Mouse (Mus musculus) layer of hippocampus, adult 18-20 months (tissue): Measurements from ENCODE around the gene Fez1. TPM values are rescaled to one million over a fixed set of nuclear protein-coding genes. Genes with fewer than 3 reads are reported as not detected.

ENCODE experiments used
- DNase-seq, 2 experiments: peaks; one replicate each; pipeline ENCODE4 v3.0.0; 2022; ENCODE audit warnings: low spot score in 2 of 2
- total RNA-seq, 2 experiments: library from RNA; stranded (reverse); gene quantifications; 2 replicates each; pipeline ENCODE4 v1.2.3; 2021

Fez1 gene
- total RNA-seq, 2 experiments from 2014 or later, result 274 to 280 TPM

DNA sequence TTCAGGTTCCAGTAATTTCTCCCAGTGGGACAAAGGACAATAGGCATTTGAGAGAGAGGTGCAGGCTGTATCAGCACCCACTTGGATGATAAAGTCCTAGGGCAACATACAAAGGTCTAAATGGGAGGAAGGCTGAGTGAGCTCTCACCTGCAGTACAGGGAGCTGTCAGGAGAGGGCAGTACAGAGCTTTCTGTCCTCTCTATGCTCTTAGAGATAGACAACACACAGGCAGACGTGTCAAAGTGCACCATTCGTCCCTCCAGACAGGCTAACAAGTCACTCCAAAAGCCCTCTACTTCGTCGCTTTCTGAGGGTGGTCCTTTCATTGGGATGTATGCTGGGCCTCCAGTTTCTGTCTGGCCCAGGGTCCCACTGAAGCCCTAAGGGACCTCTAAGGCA, 68.9 kb downstream of the Fez1 start:
- DNase-seq, result peak in 1 of 2 experiments; percentile 72

- no peak for DNase-seq
These were observed 71.8 kb downstream of the Fez1 start for GRCm38 (mm10) chr9:36893413-36893990.

GRCm38 (mm10) chr9:36894242-36894641, 72.6 kb downstream of the Fez1 start:
- no peak for DNase-seq

DNA sequence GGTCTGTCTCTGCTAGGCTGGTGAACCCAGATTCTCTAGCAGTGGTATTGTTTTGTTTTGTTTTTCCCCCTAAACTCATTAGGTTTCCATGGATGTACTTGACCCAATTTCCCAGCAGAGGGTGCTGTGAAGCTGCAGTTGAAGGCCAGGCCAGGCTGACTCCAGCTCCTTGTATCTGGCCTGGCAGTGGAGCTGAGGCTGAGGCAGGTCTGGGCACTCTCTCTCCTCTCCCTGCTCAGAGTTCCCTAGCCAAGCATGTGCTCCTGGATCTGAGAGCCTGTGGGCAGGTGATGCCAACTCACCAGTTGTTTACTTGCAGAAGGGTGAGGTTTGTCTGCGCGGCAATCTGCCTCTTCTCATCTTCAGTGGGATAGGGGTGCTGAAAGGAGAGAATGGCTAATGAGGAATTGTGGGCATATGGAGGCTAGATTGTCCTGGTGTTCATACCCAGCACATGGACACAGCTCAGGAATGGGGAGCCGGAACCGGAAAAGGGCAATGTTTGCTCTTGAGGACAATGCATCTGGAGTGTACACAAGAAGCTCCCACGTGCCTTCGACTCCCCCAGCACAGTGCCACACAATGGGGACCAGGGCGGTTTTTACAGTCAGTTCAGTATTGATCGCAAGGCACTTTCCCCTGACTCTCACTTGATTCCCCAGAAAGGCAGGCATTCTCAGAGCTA, 73.5 kb downstream of the Fez1 start:
- DNase-seq, result peak; percentile 63 to 87

DNA sequence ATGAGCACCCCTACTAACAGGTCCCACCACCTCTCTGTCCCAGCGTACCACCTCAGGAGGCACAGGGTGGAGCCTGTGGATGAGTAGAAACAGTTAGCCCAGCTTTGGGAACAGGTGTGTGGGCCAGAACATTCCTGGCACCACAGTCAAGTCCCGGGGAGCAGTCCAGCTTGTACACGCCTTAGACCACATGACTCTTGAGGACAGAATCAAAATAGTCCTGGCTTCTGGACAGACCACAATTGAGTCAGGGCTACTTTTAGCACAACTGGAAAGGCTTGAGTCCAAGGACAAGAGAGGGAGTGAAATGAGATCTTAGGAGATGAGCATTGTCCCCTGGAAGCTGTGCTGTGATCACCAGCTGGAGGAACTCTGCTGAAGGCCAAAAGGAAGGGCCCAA, 76.9 kb downstream of the Fez1 start:
- no peak for DNase-seq

DNA sequence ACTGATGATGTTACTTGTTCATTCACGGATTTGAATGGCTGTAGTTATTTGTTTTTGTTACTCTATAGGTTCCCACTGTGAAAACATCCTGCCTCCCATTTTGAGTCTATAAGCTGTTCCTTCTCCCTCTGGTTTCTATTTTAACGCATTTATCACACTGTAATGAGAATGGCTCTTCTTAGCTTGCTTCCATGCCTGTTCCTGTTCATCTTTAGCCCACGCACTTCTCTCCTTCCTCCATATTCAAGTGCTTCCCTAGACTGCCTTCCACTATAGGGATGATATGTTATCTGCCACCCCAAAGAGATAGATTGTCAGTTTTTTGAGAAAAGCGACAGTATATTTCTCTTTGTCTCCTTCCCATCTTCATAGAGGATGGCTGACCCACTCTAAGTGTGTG, 78.8 kb downstream of the Fez1 start:
- no peak for DNase-seq

DNA sequence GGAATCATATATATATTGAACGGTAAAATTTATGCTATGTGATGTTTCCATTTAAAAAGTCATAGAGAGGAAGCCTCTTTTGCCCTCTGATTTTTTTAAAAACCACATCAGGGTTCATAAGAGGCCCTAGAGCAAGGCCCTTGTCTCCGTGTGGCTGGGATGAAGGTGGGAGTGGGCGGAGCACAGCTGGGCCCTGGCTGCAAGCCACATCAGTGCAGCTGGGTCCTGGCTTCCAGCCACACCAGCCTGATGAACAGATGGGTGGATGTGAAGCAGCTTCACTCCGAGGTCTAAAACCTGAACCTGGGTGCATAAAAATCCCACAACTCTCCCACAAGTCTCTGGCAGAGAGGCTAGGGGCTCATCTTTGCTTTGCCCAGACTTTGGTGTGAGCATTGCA, 83.8 kb downstream of the Fez1 start:
- no peak for DNase-seq

GRCm38 (mm10) chr9:36916362-36916761, 94.7 kb downstream of the Fez1 start:
- DNase-seq, result peak; percentile 77 to 93

- no peak for DNase-seq
These were observed 95.3 kb downstream of the Fez1 start for GRCm38 (mm10) chr9:36916915-36917314.

DNA sequence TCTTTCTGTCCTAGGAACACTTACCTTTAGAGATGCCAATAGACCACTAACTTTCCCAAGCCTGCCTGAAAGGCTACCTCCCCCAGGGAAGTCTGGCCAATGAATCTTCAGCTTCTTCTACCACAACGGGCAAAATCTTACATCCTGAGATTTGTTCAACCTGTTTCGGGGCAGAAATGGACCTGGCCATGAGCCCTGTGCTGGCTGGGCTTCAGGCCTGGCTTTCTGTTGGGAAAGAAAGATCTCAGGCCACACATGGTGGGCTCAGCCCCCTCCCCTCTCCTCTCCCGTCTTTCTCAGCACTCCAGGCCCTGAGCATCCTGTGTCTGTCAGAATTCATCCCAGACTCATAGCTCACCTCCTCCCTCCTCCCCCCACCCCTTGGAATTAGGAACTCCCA, 96.9 kb downstream of the Fez1 start:
- no peak for DNase-seq

DNA sequence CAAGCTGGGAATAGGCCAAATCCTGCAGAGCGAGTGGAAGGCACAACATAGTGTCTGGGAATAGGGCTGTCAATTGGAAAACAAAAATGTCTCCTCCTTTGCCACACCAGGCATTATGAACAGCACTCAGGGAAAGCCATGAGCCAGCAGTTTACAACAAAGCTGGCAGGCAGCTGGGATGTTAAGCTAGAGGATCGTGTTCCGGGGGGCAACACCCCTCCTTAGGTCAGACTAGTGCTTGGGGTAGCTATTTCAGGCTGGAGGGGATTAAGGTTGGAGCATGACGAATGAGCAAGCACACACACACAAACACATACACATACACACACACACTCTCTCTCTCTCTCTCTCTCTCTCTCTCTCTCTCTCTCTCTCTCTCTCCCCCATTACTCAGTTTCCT, 97.8 kb downstream of the Fez1 start:
- DNase-seq, result no peak

- DNase-seq, result peak; percentile 72 to 87
These were observed 100.2 kb downstream of the Fez1 start for GRCm38 (mm10) chr9:36921718-36922415.

DNA sequence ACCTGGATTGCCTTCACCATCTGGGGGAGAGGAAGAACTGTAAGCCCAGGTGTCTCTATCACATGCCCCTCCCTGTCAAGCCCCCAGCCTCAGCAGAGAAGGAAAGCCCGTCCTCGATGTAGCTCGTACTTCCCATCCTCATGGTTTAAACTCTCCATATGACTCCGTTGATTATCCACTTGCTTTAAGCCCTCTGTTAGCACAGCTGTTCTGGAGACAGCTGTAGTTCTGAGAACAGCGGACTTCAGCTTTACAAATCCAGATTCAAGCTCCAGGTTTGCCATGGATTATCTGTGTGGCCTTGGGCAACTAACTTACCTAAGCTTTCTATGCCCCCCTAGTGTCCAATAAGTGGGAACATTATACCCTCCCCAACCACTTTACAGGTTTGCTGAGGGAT, 102.1 kb downstream of the Fez1 start:
- no peak for DNase-seq

Other genes starting within 250 kb of the Fez1 start
- gene Gm17689, start 239.2 kb upstream of the Fez1 start, total RNA-seq, result not detected
- gene A630095E13Rik, start 178.5 kb upstream of the Fez1 start, total RNA-seq, result not detected
- not detected for gene Acrv1, start 128.6 kb upstream of the Fez1 start, total RNA-seq
- gene Chek1, start 94.8 kb upstream of the Fez1 start, total RNA-seq, result 1 to 10 TPM; 2.3 to 2.9 TPM
- 10 to 100 TPM; 60.6 to 68.5 TPM for gene Stt3a, start 54.2 kb upstream of the Fez1 start, total RNA-seq
- gene Ei24, start 24.5 kb upstream of the Fez1 start, total RNA-seq, result 100 to 1,000 TPM in 1 of 2 experiments, 10 to 100 TPM in 1; 96.1 to 105 TPM